Mouse (Mus musculus): Measurements from ENCODE around the gene Tmcc1.

GRCm38 (mm10) chr6:116207729-116208534 is 14.6 kb upstream of the Tmcc1 start, which contains the start of gene Washc2:
- TF ChIP-seq CTCF (IDR thresholded peaks at IDR 0.05) (no peak), EP300 (IDR thresholded peaks at IDR 0.05) (peak; percentile 47; the same call in 1 of the 2 replicates)

Measured in lung, postnatal 0 days (tissue).